Mouse (Mus musculus): ENCODE data around the gene Pds5b.
"Not testable (repeated sequence)": the region's sequence is repeated elsewhere in the genome, so short reads cannot be mapped to it uniquely, and the experiment has no call there.

Pds5b gene

GRCm38 (mm10) chr5:150664794-150665131, 8.8 kb upstream of the Pds5b start:
- Histone ChIP-seq H3K36me3 (ENCODE audit: insufficient read depth, low read length) (peaks cover 30% of the 10 kb centered on the region), H3K4me1 (replicated peaks; ENCODE audit: low read depth, low read length) (peaks cover 42% of the 10 kb centered on the region), H3K27me3 (ENCODE audit: insufficient read depth, low read length) (no peaks in the 10 kb centered on the region), H3K9me3 (ENCODE audit: low read length) (no peaks in the 10 kb centered on the region), H3K4me3 (replicated peaks; ENCODE audit: low read length) (peak overlapping the region; percentile 99)
- TF ChIP-seq POU5F1 (IDR thresholded peaks at IDR 0.05; ENCODE audit: borderline replicate concordance, low read length) (no peak), CTCF (conservative IDR thresholded peaks at IDR 0.05; ENCODE audit: low read length) (no peak), NANOG (IDR thresholded peaks at IDR 0.05; ENCODE audit: borderline replicate concordance, low read length) (no peak)

- no peaks in the 10 kb centered on the region for H3K9me3 ChIP-seq (ENCODE audit: low read length)
- H3K4me1 ChIP-seq (replicated peaks; ENCODE audit: low read depth, low read length), result peaks cover 36% of the 10 kb centered on the region
- H3K4me3 ChIP-seq (replicated peaks; ENCODE audit: low read length), result peak overlapping the region; percentile 99
- no peak for TF ChIP-seq POU5F1 (IDR thresholded peaks at IDR 0.05; ENCODE audit: borderline replicate concordance, low read length)
- no peak for TF ChIP-seq NANOG (IDR thresholded peaks at IDR 0.05; ENCODE audit: borderline replicate concordance, low read length)
- peak; percentile 59 for TF ChIP-seq CTCF (conservative IDR thresholded peaks at IDR 0.05; ENCODE audit: low read length)
- peaks cover 26% of the 10 kb centered on the region for H3K36me3 ChIP-seq (ENCODE audit: insufficient read depth, low read length)
- H3K27me3 ChIP-seq (ENCODE audit: insufficient read depth, low read length), result no peaks in the 10 kb centered on the region
Measured at GRCm38 (mm10) chr5:150665132-150665954, 8.2 kb upstream of the Pds5b start.

GRCm38 (mm10) chr5:150666133-150666739, 7.3 kb upstream of the Pds5b start, which contains the start of gene N4bp2l2:
TSS of gene N4bp2l2 (minus strand) at chr5:150666183.
- Histone ChIP-seq H3K36me3 (ENCODE audit: insufficient read depth, low read length) (peaks cover 17% of the 10 kb centered on the region), H3K4me1 (replicated peaks; ENCODE audit: low read depth, low read length) (peaks cover 29% of the 10 kb centered on the region), H3K4me3 (replicated peaks; ENCODE audit: low read length) (peak within 1 kb of the TSS; percentile 99)
- not testable (repeated sequence) for H3K27me3 ChIP-seq (ENCODE audit: insufficient read depth, low read length); H3K9me3 ChIP-seq (ENCODE audit: low read length)

- TF ChIP-seq POU5F1 (IDR thresholded peaks at IDR 0.05; ENCODE audit: borderline replicate concordance, low read length) (no peak), NANOG (IDR thresholded peaks at IDR 0.05; ENCODE audit: borderline replicate concordance, low read length) (no peak), CTCF (conservative IDR thresholded peaks at IDR 0.05; ENCODE audit: low read length) (no peak)
Measured at GRCm38 (mm10) chr5:150668731-150669130, 4.8 kb upstream of the Pds5b start.

GRCm38 (mm10) chr5:150672343-150672742, 1.2 kb upstream of the Pds5b start:
- Histone ChIP-seq H3K9me3 (ENCODE audit: low read length) (no peaks in the 10 kb centered on the region), H3K4me3 (replicated peaks; ENCODE audit: low read length) (no peak overlapping the region), H3K4me1 (replicated peaks; ENCODE audit: low read depth, low read length) (peaks cover 22% of the 10 kb centered on the region), H3K27me3 (ENCODE audit: insufficient read depth, low read length) (peaks cover 9% of the 10 kb centered on the region), H3K36me3 (ENCODE audit: insufficient read depth, low read length) (no peaks in the 10 kb centered on the region)
- TF ChIP-seq CTCF (conservative IDR thresholded peaks at IDR 0.05; ENCODE audit: low read length) (no peak), POU5F1 (IDR thresholded peaks at IDR 0.05; ENCODE audit: borderline replicate concordance, low read length) (no peak), NANOG (IDR thresholded peaks at IDR 0.05; ENCODE audit: borderline replicate concordance, low read length) (no peak)

More at GRCm38 (mm10) chr5:150668731-150669130, 4.8 kb upstream of the Pds5b start:
- peaks cover 3% of the 10 kb centered on the region for H3K27me3 ChIP-seq (ENCODE audit: insufficient read depth, low read length)
- no peak overlapping the region for H3K4me3 ChIP-seq (replicated peaks; ENCODE audit: low read length)
- no peaks in the 10 kb centered on the region for H3K9me3 ChIP-seq (ENCODE audit: low read length)
- no peaks in the 10 kb centered on the region for H3K36me3 ChIP-seq (ENCODE audit: insufficient read depth, low read length)
- peaks cover 25% of the 10 kb centered on the region; the same call in 1 of the 2 replicates for H3K4me1 ChIP-seq (replicated peaks; ENCODE audit: low read depth, low read length)

GRCm38 (mm10) chr5:150673880-150674621, 512 bp downstream of the Pds5b start:
- Histone ChIP-seq H3K27me3 (ENCODE audit: insufficient read depth, low read length) (peaks cover 9% of the 10 kb centered on the region), H3K36me3 (ENCODE audit: insufficient read depth, low read length) (no peaks in the 10 kb centered on the region), H3K4me3 (replicated peaks; ENCODE audit: low read length) (peak overlapping the region; percentile 88), H3K4me1 (replicated peaks; ENCODE audit: low read depth, low read length) (peaks cover 27% of the 10 kb centered on the region), H3K9me3 (ENCODE audit: low read length) (no peaks in the 10 kb centered on the region)
- TF ChIP-seq CTCF (conservative IDR thresholded peaks at IDR 0.05; ENCODE audit: low read length) (no peak), NANOG (IDR thresholded peaks at IDR 0.05; ENCODE audit: borderline replicate concordance, low read length) (no peak), POU5F1 (IDR thresholded peaks at IDR 0.05; ENCODE audit: borderline replicate concordance, low read length) (no peak)

DNA sequence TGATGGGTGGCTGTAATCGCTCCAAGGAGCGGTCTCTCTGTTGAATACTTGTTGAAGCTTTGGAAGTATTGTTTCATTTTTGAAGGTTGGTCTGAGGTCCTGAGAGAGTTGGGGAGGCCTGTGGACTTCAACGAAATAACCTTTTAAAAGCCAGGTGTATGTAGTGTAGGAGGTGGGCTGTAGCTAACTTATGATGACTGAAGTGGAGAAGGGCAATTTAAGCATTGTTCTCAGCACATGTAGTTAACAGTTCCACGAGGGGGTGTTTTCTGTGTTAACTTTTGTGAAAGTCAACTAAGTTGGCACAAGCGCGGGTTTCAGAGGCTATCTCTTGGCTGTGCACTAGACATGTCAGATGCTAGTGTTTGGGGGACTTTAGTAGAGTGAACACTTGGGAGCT, 1.3 kb downstream of the Pds5b start:
- H3K4me1 ChIP-seq (replicated peaks; ENCODE audit: low read depth, low read length), result peaks cover 29% of the 10 kb centered on the region
- H3K4me3 ChIP-seq (replicated peaks; ENCODE audit: low read length), result peak overlapping the region; percentile 88
- no peaks in the 10 kb centered on the region for H3K36me3 ChIP-seq (ENCODE audit: insufficient read depth, low read length)
- H3K9me3 ChIP-seq (ENCODE audit: low read length), result no peaks in the 10 kb centered on the region
- no peak for TF ChIP-seq CTCF (conservative IDR thresholded peaks at IDR 0.05; ENCODE audit: low read length)
- no peak for TF ChIP-seq NANOG (IDR thresholded peaks at IDR 0.05; ENCODE audit: borderline replicate concordance, low read length)
- no peak for TF ChIP-seq POU5F1 (IDR thresholded peaks at IDR 0.05; ENCODE audit: borderline replicate concordance, low read length)
- peaks cover 9% of the 10 kb centered on the region for H3K27me3 ChIP-seq (ENCODE audit: insufficient read depth, low read length)

GRCm38 (mm10) chr5:150682862-150683261, 9.3 kb downstream of the Pds5b start:
- not testable (repeated sequence) for H3K9me3 ChIP-seq (ENCODE audit: low read length); H3K4me3 ChIP-seq (replicated peaks; ENCODE audit: low read length); H3K36me3 ChIP-seq (ENCODE audit: insufficient read depth, low read length); H3K27me3 ChIP-seq (ENCODE audit: insufficient read depth, low read length)
- H3K4me1 ChIP-seq (replicated peaks; ENCODE audit: low read depth, low read length), result peaks cover 12% of the 10 kb centered on the region
